Mouse (Mus musculus) liver, embryonic 12.5 days (tissue): Measurements from ENCODE around the gene Crygc. TPM values are rescaled to one million over a fixed set of nuclear protein-coding genes. Genes with fewer than 3 reads are reported as not detected.

Source experiments
- ATAC-seq: fragments of 200-750 bp; cut with Nextera tagmentation; 2 replicates; pipeline ENCODE4 v1.8.0; 2017; ENCODE audit warnings: moderate number of reproducible peaks, mild to moderate bottlenecking, moderate library complexity
- H3K27ac ChIP-seq: fragments of 300-500 bp; sonication (generic); 2 replicates; pipeline ENCODE4 v1.5.1; 2016; ENCODE audit warnings: mild to moderate bottlenecking
- H3K27me3 ChIP-seq: fragments of 300-500 bp; sonication (generic); replicated peaks from 2 replicates; pipeline ENCODE4 v1.6.1; 2016; ENCODE audit warnings: mild to moderate bottlenecking, moderate library complexity
- H3K36me3 ChIP-seq: fragments of 300-500 bp; sonication (generic); 2 replicates; pipeline ENCODE4 v1.6.1; 2016; ENCODE audit warnings: mild to moderate bottlenecking, moderate library complexity
- H3K4me1 ChIP-seq: fragments of 300-500 bp; sonication (generic); 2 replicates; pipeline ENCODE4 v1.6.1; 2016
- H3K4me2 ChIP-seq: fragments of 300-500 bp; sonication (generic); 2 replicates; pipeline ENCODE4 v1.6.1; 2016; ENCODE audit warnings: mild to moderate bottlenecking, moderate library complexity
- H3K4me3 ChIP-seq: fragments of 300-500 bp; sonication (generic); 2 replicates; pipeline ENCODE4 v1.5.1; 2016; ENCODE audit warnings: mild to moderate bottlenecking, moderate library complexity
- H3K9ac ChIP-seq: fragments of 300-500 bp; sonication (generic); 2 replicates; pipeline ENCODE4 v1.6.1; 2016; ENCODE audit warnings: mild to moderate bottlenecking, moderate library complexity
- H3K9me3 ChIP-seq: fragments of 300-500 bp; sonication (generic); replicated peaks from 2 replicates; pipeline ENCODE4 v1.6.1; 2016; ENCODE audit warnings: mild to moderate bottlenecking, moderate library complexity
- WGBS: fragments of 180-500 bp; shearing (Covaris S2); methylation state at CpG from one replicate; pipeline ENCODE4 v1.1.7; 2016; ENCODE audit not compliant: insufficient replicate concordance; 5-methylcytosine and 5-hydroxymethylcytosine counted together
- polyA plus RNA-seq: library from polyadenylated mRNA; unstranded; fragments of >200 nt; fragmentation: Nextera tagmentation; extraction: Ambion mirVana; gene quantifications from 2 replicates; pipeline ENCODE4 v1.2.1, GENCODE M21; 2016

The Crygc gene
- not detected in 2 replicates for polyA plus RNA-seq

DNA sequence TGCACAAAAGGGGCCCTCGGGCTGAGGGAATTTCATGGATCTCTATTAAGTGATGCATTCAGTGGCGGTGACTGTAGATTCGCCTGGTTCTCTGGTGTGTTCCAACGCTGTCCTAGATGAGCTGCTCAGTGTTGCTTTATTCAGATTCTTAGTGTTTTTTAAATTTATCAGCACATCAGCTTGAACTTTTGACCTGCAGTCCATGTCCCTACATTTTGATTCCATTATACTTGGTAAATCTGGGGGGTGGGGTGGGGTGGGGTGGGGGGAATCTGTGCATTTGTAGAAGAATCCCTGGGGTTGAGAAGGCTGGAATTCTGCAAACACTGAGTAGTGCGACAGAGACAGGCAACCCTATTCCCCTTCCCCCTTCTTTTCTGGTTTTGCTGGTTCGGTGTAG, at the start of gene Crygc:
TSS of gene Crygc (minus strand) at position 101 of the 400 bp plus-strand sequence.
- Histone ChIP-seq H3K27ac (no peak within 1 kb of the TSS), H3K27me3 (no peaks in the 10 kb centered on the region), H3K9me3 (no peaks in the 10 kb centered on the region), H3K36me3 (no peaks in the 10 kb centered on the region), H3K4me1 (no peaks in the 10 kb centered on the region), H3K4me2 (no peak within 1 kb of the TSS), H3K4me3 (no peak within 1 kb of the TSS), H3K9ac (no peak within 1 kb of the TSS)
- 55% methylated on average over 6 of the region's 6 CpGs for WGBS
- no peak for ATAC-seq

DNA sequence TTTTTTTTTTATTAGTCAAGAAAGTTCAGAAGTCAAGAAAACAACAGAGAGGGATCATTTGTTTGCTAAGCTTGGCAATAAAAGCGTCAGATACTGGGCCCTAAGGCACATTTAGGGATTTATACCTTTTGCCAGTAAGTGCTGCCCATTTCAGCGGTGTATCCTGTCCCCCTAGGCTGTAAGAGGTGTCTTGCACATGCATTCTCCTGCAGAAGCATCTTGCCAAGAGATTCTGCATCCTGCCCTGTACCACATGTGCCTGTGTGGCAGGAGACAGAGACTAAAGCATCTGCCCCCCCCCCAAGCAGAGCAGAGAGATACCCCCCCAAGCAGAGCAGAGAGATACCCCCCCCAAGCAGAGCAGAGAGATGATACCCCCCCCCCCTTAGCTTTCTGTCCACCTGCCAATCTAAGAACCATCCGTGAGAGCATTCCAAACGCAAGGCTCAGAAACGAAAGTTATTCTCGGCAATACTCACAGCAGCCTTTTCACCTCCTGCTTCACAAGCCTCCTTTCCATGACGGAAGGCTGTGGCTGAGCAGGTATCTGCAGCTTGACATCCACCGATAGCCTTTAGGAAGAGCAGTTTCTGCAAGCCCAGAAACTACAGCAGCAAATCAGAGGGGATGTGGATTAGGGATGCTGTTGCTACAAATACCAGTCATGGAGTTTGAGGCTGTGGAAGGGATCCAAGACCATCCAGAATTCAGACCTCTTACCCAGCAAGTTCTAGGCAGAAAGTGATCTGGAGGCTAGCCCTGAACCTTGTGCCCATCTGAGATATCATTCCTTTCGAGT, 49.3 kb upstream of the Crygc start, which contains the start of gene D630023F18Rik:
TSS of gene D630023F18Rik (minus strand) at position 641 of the 799 bp plus-strand sequence.
- Histone ChIP-seq H3K4me1 (no peaks in the 10 kb centered on the region), H3K4me3 (no peak within 1 kb of the TSS), H3K4me2 (0 out of 2 replicates have a peak within 1 kb of the TSS, but pooled peaks have one; percentile 14), H3K9me3 (no peaks in the 10 kb centered on the region), H3K9ac (no peak within 1 kb of the TSS), H3K27ac (no peak within 1 kb of the TSS), H3K27me3 (no peaks in the 10 kb centered on the region), H3K36me3 (no peaks in the 10 kb centered on the region)
- ATAC-seq = no peak
- WGBS = 25% methylated on average over 9 of the region's 9 CpGs

GRCm38 (mm10) chr1:65119438-65119837, 45.9 kb upstream of the Crygc start, which contains the start of gene Gm28845:
Gene Gm28845 (minus strand): TSS chr1:65119558.
- H3K9me3 ChIP-seq = no peaks in the 10 kb centered on the region
- no peak within 1 kb of the TSS for H3K4me2 ChIP-seq
- no peaks in the 10 kb centered on the region for H3K36me3 ChIP-seq
- H3K4me1 ChIP-seq = no peaks in the 10 kb centered on the region
- H3K9ac ChIP-seq = no peak within 1 kb of the TSS
- no peaks in the 10 kb centered on the region for H3K27me3 ChIP-seq
- ATAC-seq = no peak
- no peak within 1 kb of the TSS for H3K27ac ChIP-seq
- 80% methylated on average over 1 of the region's 1 CpGs for WGBS
- H3K4me3 ChIP-seq = no peak within 1 kb of the TSS

DNA sequence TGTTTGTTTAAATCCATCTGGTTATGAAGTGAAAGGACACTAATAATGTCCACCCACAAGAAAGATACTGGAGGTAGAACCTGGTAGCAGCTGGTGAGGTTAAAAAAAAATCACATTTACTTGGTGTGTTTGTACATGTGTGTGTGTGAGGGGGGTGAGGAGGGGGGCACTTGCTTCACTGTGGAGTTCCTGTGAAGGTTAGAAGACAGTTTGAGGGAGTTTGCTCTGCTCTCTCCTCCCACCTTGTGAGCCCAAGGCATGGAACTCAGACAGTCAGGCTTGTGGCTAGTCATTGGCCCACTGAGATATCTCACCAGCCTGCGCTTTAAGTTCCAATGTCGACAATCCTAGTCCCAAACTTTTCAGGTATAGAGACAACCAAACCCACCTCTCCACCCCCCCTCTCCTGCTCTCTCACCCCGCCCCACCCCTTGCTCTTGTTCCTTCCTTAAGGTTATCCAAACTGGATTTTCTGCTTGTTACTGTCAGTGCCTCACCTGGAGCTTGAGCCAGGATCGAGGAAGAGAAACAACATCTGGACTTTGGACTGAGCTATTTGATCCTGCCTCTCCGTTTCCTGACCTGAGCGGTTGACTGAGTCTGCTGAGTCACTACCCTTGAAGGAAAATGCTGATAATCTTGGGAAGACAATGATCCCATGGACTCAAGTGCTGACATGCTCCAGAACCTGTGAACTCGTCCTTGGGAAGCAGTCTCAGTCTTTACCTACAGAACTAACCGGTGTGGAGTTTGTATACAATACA, 44.8 kb upstream of the Crygc start:
- Histone ChIP-seq H3K36me3 (no peaks in the 10 kb centered on the region), H3K9me3 (no peaks in the 10 kb centered on the region), H3K4me3 (no peak overlapping the region), H3K27ac (no peak overlapping the region), H3K4me2 (no peak overlapping the region), H3K4me1 (no peaks in the 10 kb centered on the region), H3K9ac (no peak overlapping the region), H3K27me3 (no peaks in the 10 kb centered on the region)
- 65% methylated on average over 8 of the region's 8 CpGs for WGBS
- no peak for ATAC-seq

DNA sequence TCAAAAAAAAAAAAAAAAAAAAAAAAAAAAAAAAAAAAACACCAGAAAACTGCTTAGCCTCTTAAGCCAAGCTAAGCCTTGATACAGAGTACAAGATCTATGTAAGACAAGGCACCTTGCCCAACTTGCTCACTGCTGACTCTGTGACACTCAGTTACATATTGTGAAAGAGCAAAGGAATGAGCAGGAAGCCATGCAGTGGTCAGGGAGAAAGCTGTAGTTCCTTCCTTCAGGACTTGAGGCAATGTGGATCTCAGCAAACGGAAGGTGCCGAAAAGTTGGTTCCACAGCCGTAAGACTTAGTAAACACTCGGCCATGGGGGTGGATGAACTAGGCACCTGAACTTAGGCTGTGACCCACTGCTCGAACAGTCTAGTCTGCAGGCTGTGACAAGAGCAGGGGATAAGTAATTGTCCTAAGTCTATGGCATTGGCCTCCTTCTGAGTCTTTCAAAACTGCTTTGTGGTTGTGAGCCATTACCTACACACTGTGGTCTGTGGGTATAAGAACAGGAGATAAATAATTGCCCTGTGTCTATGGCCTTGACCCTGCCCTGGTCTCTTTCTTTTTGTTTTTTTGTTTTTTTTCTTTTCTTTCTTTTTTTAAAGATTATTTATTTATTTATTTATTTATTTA, 40.2 kb upstream of the Crygc start:
- WGBS = 68% methylated on average over 5 of the region's 5 CpGs
- Histone ChIP-seq H3K4me3 (no peak overlapping the region), H3K9me3 (no peaks in the 10 kb centered on the region), H3K4me1 (0 out of 2 replicates have a peak, but pooled peaks cover 9% of the 10 kb centered on the region), H3K36me3 (no peaks in the 10 kb centered on the region), H3K9ac (no peak overlapping the region), H3K4me2 (no peak overlapping the region), H3K27ac (no peak overlapping the region), H3K27me3 (no peaks in the 10 kb centered on the region)
- no peak; the same call in 1 of the 2 replicates for ATAC-seq

- peak overlapping the region; percentile 49 for H3K4me2 ChIP-seq
- H3K4me1 ChIP-seq = 0 out of 2 replicates have a peak, but pooled peaks cover 9% of the 10 kb centered on the region
- no peaks in the 10 kb centered on the region for H3K9me3 ChIP-seq
- no peaks in the 10 kb centered on the region for H3K27me3 ChIP-seq
- H3K36me3 ChIP-seq = no peaks in the 10 kb centered on the region
- WGBS = 38% methylated on average over 14 of the region's 14 CpGs
- 0 out of 2 replicates have a peak overlapping the region, but pooled peaks have one; percentile 25 for H3K27ac ChIP-seq
- 0 out of 2 replicates have a peak overlapping the region, but pooled peaks have one; percentile 1 for H3K4me3 ChIP-seq
- no peak overlapping the region for H3K9ac ChIP-seq
- 0 out of 2 replicates have a peak, but pooled peaks have one; percentile 12 for ATAC-seq
Measured at GRCm38 (mm10) chr1:65112807-65113196, 39.3 kb upstream of the Crygc start.

- Histone ChIP-seq H3K4me2 (peak overlapping the region; percentile 49), H3K9me3 (no peaks in the 10 kb centered on the region), H3K4me1 (0 out of 2 replicates have a peak, but pooled peaks cover 9% of the 10 kb centered on the region), H3K27me3 (no peaks in the 10 kb centered on the region), H3K9ac (no peak overlapping the region), H3K36me3 (no peaks in the 10 kb centered on the region), H3K4me3 (0 out of 2 replicates have a peak overlapping the region, but pooled peaks have one; percentile 1), H3K27ac (no peak overlapping the region)
- 0 out of 2 replicates have a peak, but pooled peaks have one; percentile 62 for ATAC-seq
- WGBS = 9% methylated on average over 8 of the region's 8 CpGs
Measured at GRCm38 (mm10) chr1:65112031-65112806, 38.7 kb upstream of the Crygc start.

GRCm38 (mm10) chr1:65109756-65110435, 36.4 kb upstream of the Crygc start:
- Histone ChIP-seq H3K4me3 (no peak overlapping the region), H3K9me3 (no peaks in the 10 kb centered on the region), H3K4me1 (0 out of 2 replicates have a peak, but pooled peaks cover 9% of the 10 kb centered on the region), H3K9ac (no peak overlapping the region), H3K4me2 (peak overlapping the region; percentile 24), H3K36me3 (no peaks in the 10 kb centered on the region), H3K27ac (no peak overlapping the region), H3K27me3 (no peaks in the 10 kb centered on the region)
- 56% methylated on average over 25 of the region's 25 CpGs for WGBS
- no peak for ATAC-seq

GRCm38 (mm10) chr1:65109196-65109595, 35.7 kb upstream of the Crygc start:
- 46% methylated on average over 8 of the region's 8 CpGs for WGBS
- Histone ChIP-seq H3K4me2 (peak overlapping the region; percentile 24), H3K9ac (no peak overlapping the region), H3K4me3 (no peak overlapping the region), H3K36me3 (no peaks in the 10 kb centered on the region), H3K27me3 (no peaks in the 10 kb centered on the region), H3K9me3 (no peaks in the 10 kb centered on the region), H3K4me1 (0 out of 2 replicates have a peak, but pooled peaks cover 9% of the 10 kb centered on the region), H3K27ac (no peak overlapping the region)
- no peak for ATAC-seq

DNA sequence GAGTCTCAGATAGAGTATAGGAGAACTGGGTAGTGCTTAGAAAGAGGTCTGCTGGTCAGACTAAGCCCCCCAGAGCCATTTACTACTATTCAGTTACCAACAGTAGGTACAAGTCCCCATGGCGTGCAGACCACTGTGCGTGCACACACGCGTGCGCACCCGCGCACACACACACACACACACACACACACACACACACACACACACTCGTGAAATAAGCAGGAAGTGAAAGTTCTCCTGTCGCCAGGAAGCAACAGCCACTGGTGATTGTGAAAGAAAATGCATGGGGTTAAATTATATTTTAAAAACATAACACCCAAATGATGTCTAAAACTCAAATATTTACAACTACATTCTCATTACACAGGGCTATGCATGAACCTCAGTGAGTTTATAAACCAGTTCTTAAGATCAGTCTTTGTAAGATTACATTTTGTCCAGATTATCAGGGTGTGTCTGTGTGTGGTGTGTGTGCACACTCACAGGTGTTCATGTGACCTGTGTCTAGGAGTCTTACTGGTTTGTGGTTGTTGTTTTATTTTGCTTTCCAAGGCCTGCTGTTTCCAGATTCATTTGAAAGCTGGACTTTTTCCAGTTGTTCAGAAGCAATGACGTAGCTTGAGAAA, 34.3 kb upstream of the Crygc start:
- Histone ChIP-seq H3K36me3 (no peaks in the 10 kb centered on the region), H3K9me3 (no peaks in the 10 kb centered on the region), H3K9ac (no peak overlapping the region), H3K27me3 (no peaks in the 10 kb centered on the region), H3K4me1 (0 out of 2 replicates have a peak, but pooled peaks cover 5% of the 10 kb centered on the region), H3K27ac (no peak overlapping the region), H3K4me2 (no peak overlapping the region), H3K4me3 (no peak overlapping the region)
- no peak for ATAC-seq
- WGBS = 76% methylated on average over 10 of the region's 10 CpGs
